Mouse (Mus musculus) MEL (cell line): ENCODE measurements around the gene Spata17.

Source experiments
- CTCF ChIP-seq, 3 experiments: IDR thresholded peaks in 2 of 3; conservative IDR thresholded peaks in 1 of 3; 2 replicates each; pipeline ENCODE4 v1.5.1; 2011 to 2012; ENCODE audit warnings: low read length in 3 of 3, low read depth in 2 of 3, mild to moderate bottlenecking in 2 of 3, improper control_type of control experiment in 1 of 3, inconsistent platforms in 1 of 3, mixed read lengths in 1 of 3, moderate library complexity in 1 of 3; ENCODE audit not compliant: control insufficient read depth in 1 of 3, insufficient read depth in 1 of 3, poor library complexity in 1 of 3, severe bottlenecking in 1 of 3
- E2F4 ChIP-seq: IDR thresholded peaks from 2 replicates; pipeline ENCODE4 v1.6.1; 2011; ENCODE audit warnings: low read depth, low read length, improper control_type of control experiment, borderline replicate concordance
- GABPA ChIP-seq: IDR thresholded peaks from 2 replicates; pipeline ENCODE4 v1.6.1; 2012; ENCODE audit warnings: low read depth, mild to moderate bottlenecking, inconsistent platforms, low read length, improper control_type of control experiment, moderate library complexity
- HCFC1 ChIP-seq: IDR thresholded peaks from 2 replicates; pipeline ENCODE4 v1.6.1; 2012; ENCODE audit warnings: low read depth, mild to moderate bottlenecking, inconsistent platforms, low read length, improper control_type of control experiment, moderate library complexity
- NRF1 ChIP-seq: IDR thresholded peaks from 2 replicates; pipeline ENCODE4 v1.6.1; 2014; ENCODE audit warnings: low read depth, mild to moderate bottlenecking, inconsistent platforms, low read length, improper control_type of control experiment, moderate library complexity; ENCODE audit not compliant: poor library complexity, insufficient read depth, severe bottlenecking
- POLR2AphosphoS5 ChIP-seq: IDR thresholded peaks from 2 replicates; pipeline ENCODE4 v1.6.1; 2012; ENCODE audit warnings: low read depth, borderline replicate concordance, mild to moderate bottlenecking, inconsistent platforms, low read length, moderate library complexity, mixed read lengths
- SMC3 ChIP-seq: IDR thresholded peaks from 2 replicates; pipeline ENCODE4 v1.6.1; 2011; ENCODE audit warnings: low read depth, low read length, improper control_type of control experiment
- TCF12 ChIP-seq: IDR thresholded peaks from 2 replicates; pipeline ENCODE4 v1.6.1; 2014; ENCODE audit warnings: low read depth, mild to moderate bottlenecking, inconsistent platforms, low read length, improper control_type of control experiment, moderate library complexity
- UBTF ChIP-seq: IDR thresholded peaks from 2 replicates; pipeline ENCODE4 v1.6.1; 2012; ENCODE audit warnings: low read depth, mild to moderate bottlenecking, inconsistent platforms, low read length, improper control_type of control experiment, moderate library complexity, borderline replicate concordance; ENCODE audit not compliant: insufficient read depth
- USF1 ChIP-seq: IDR thresholded peaks from 2 replicates; pipeline ENCODE4 v1.6.1; 2014; ENCODE audit warnings: low read depth, mild to moderate bottlenecking, inconsistent platforms, low read length, improper control_type of control experiment, moderate library complexity
- ZKSCAN1 ChIP-seq: IDR thresholded peaks from 2 replicates; pipeline ENCODE4 v1.6.1; 2012; ENCODE audit warnings: low read depth, mild to moderate bottlenecking, inconsistent platforms, low read length, improper control_type of control experiment, moderate library complexity

- no peak for TF ChIP-seq GABPA
- no peak for TF ChIP-seq CTCF (IDR thresholded peaks at IDR 0.05 in 2 of 3, conservative IDR thresholded peaks at IDR 0.05 in 1 of 3; ENCODE audit: control insufficient read depth in 1 of 3, insufficient read depth in 1 of 3, low read depth in 2 of 3, low read length in 3 of 3, poor library complexity in 1 of 3, severe bottlenecking in 1 of 3)
- TF ChIP-seq USF1, result no peak
- no peak for TF ChIP-seq POLR2AphosphoS5
- TF ChIP-seq ZKSCAN1, result no peak
- no peak for TF ChIP-seq E2F4
- no peak for TF ChIP-seq HCFC1
- TF ChIP-seq TCF12, result no peak
- TF ChIP-seq SMC3, result no peak
- TF ChIP-seq NRF1, result no peak
- TF ChIP-seq UBTF, result no peak
These were observed 82.9 kb downstream of the Spata17 start for GRCm38 (mm10) chr1:187132348-187132747.
